Mouse (Mus musculus) gastrocnemius, postnatal 36 days (tissue): Measurements from ENCODE around the gene Vsx1. TPM values are rescaled to one million over a fixed set of nuclear protein-coding genes. Genes with fewer than 3 reads are reported as not detected.

Experiments used
- DNase-seq, 2 experiments: peaks; one replicate each; pipeline ENCODE4 v3.0.0; 2022
- intact Hi-C: fragments of 180-260 bp; cut with DNase I; formaldehyde crosslinking; loops from one replicate; pipeline ENCODE4 v1.15.1; 2025
- long read RNA-seq, 2 experiments: library from polyadenylated mRNA; stranded (forward); transcript quantifications; one replicate each; pipeline ENCODE4 v2.0.0; 2021
- total RNA-seq, 2 experiments: library from RNA; stranded (reverse); gene quantifications; 2 replicates each; pipeline ENCODE4 v1.2.3; 2021

Vsx1 gene
- total RNA-seq: not detected
- long read RNA-seq, experiment 1: 0 reads
- long read RNA-seq, experiment 2: 0 reads

GRCm38 (mm10) chr2:150689223-150689800, at the start of gene Vsx1:
Gene Vsx1 (minus strand): TSS chr2:150689360.
- intact Hi-C loops: no loop called here
- no peak for DNase-seq

- intact Hi-C loops: no loop called here
- DNase-seq: no peak
Measured at GRCm38 (mm10) chr2:150737881-150738280, 48.7 kb upstream of the Vsx1 start.

- DNase-seq: no peak
- intact Hi-C loops: no loop called here
Measured at GRCm38 (mm10) chr2:150735756-150736576, 46.8 kb upstream of the Vsx1 start.

GRCm38 (mm10) chr2:150712167-150712674, 23.1 kb upstream of the Vsx1 start:
- intact Hi-C loops: no loop called here
- DNase-seq: no peak

- no peak for DNase-seq
- intact Hi-C loops: no loop called here
Measured at GRCm38 (mm10) chr2:150691481-150692170, 2.5 kb upstream of the Vsx1 start.

- DNase-seq: no peak
- intact Hi-C loops: no loop called here
Measured at GRCm38 (mm10) chr2:150690216-150690615, 1.1 kb upstream of the Vsx1 start.

GRCm38 (mm10) chr2:150688541-150689186, 496 bp downstream of the Vsx1 start:
- no peak for DNase-seq
- intact Hi-C loops: no loop called here

GRCm38 (mm10) chr2:150687871-150688540, 1.2 kb downstream of the Vsx1 start:
- intact Hi-C loops: no loop called here
- no peak for DNase-seq

- intact Hi-C loops: no loop called here
- no peak for DNase-seq
Measured at GRCm38 (mm10) chr2:150685389-150685788, 3.8 kb downstream of the Vsx1 start.

GRCm38 (mm10) chr2:150684451-150684850, 4.7 kb downstream of the Vsx1 start:
- DNase-seq: no peak
- intact Hi-C loops: no loop called here

GRCm38 (mm10) chr2:150681581-150681980, 7.6 kb downstream of the Vsx1 start:
- intact Hi-C loops: no loop called here
- DNase-seq: no peak

GRCm38 (mm10) chr2:150678392-150678791, 10.8 kb downstream of the Vsx1 start:
- intact Hi-C loops: no loop called here
- DNase-seq: peak; percentile 43 to 55

GRCm38 (mm10) chr2:150675525-150675924, 13.6 kb downstream of the Vsx1 start:
- intact Hi-C loops: loop anchor here (1.0 kb wide), 1 partner anchor 67 kb away; the partner anchor contains the start of gene Apmap

GRCm38 (mm10) chr2:150674900-150675299, 14.3 kb downstream of the Vsx1 start:
- intact Hi-C loops: loop anchor here (1.0 kb wide), 1 partner anchor 67 kb away; the partner anchor contains the start of gene Apmap
- DNase-seq: peak in 1 of 2 experiments; percentile 35

More at GRCm38 (mm10) chr2:150675525-150675924, 13.6 kb downstream of the Vsx1 start:
- DNase-seq: no peak

GRCm38 (mm10) chr2:150673929-150674328, 15.2 kb downstream of the Vsx1 start:
- intact Hi-C loops: no loop called here

GRCm38 (mm10) chr2:150671609-150672290, 17.4 kb downstream of the Vsx1 start:
- intact Hi-C loops: no loop called here
- DNase-seq: no peak

More at GRCm38 (mm10) chr2:150673929-150674328, 15.2 kb downstream of the Vsx1 start:
- no peak for DNase-seq

GRCm38 (mm10) chr2:150670926-150671325, 18.2 kb downstream of the Vsx1 start:
- intact Hi-C loops: no loop called here
- no peak for DNase-seq

- intact Hi-C loops: no loop called here
- no peak for DNase-seq
Measured at GRCm38 (mm10) chr2:150669454-150670045, 19.6 kb downstream of the Vsx1 start.

GRCm38 (mm10) chr2:150668956-150669355, 20.2 kb downstream of the Vsx1 start:
- no peak for DNase-seq
- intact Hi-C loops: no loop called here
